Mouse (Mus musculus) mesoderm, embryonic 11.5 days (tissue): ENCODE measurements around the gene Ccm2.

Experiments
- DNase-seq: peaks from one replicate; pipeline ENCODE4 v3.0.0-alpha.2; 2012; ENCODE audit warnings: low read depth, low spot score

Gene Ccm2

GRCm38 (mm10) chr11:6580065-6580750 is 33.5 kb downstream of the Ccm2 start:
- no peak for DNase-seq

DNA sequence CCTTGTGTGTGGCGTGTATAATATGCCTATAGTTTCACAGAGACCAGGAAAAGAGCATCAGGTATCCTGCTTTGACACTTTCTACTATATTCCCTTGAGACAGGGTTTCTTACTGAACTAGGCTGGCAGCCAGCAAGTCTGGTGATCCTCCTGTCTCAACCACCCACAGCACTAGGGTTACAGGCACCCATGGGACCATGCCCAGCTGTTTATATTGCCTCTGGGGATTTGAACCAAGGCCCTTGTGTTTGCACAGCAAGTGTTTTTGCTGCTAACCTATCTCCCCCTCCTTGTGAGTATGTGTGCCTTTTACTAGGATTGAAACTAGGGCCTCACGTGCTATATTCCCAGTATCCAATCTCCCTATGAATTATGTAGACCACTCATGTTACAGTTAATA is 34.9 kb downstream of the Ccm2 start:
- no peak for DNase-seq

DNA sequence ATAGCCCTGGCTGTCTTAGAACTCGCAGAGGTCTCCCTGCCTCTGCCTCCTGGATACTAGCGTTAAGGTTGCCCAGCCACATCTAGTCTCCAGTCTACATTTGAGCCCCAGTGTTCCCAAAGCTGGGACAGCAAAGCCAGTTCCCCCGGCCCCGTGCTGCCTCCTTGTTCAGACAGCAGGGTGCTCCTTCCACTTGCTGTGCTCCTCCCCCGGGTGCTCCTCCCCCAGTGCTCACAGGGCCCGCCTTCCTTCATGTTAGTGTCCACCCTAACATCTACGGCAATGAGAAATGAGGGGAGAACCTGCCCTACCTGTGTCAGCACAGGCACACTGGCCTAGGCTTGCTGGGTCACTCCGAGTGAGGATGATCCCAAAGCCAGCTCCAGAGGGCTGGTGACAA is 39.1 kb downstream of the Ccm2 start:
- DNase-seq: no peak

- DNase-seq: no peak
Observed at GRCm38 (mm10) chr11:6586660-6587059, 40.0 kb downstream of the Ccm2 start.

DNA sequence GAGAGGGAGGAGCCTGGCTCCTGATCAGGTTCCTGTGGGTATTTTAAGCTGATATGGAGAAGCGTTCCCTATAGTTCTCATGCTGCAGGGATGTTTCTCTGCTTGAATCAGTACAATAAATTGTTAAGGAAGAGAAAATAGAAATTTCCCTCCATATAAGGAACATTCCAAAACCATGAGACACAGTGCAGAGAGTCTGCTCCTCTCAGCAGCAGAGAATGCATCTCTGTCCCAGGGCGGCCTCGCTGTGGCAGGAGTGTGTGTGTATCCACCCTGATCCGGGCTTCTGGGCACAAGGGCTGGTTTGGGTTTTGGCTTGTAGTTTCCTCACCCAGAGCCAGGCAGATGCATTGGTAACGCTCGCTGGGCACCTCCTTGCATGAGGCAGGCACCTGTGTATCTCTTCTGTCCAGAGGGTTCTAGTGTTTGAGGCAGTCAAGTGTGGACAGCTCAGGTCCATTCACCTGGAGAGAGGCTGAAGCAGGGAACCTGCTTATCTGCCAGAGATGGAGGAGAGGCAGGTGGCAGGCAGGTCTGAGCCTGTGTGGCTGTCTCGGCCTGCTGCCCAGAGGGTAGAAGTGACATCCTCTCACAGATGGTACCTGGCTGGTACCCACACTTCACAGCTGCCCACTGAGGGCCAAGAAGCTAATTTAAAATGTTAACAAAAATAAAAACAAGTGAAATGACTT is 40.7 kb downstream of the Ccm2 start:
- no peak for DNase-seq

DNA sequence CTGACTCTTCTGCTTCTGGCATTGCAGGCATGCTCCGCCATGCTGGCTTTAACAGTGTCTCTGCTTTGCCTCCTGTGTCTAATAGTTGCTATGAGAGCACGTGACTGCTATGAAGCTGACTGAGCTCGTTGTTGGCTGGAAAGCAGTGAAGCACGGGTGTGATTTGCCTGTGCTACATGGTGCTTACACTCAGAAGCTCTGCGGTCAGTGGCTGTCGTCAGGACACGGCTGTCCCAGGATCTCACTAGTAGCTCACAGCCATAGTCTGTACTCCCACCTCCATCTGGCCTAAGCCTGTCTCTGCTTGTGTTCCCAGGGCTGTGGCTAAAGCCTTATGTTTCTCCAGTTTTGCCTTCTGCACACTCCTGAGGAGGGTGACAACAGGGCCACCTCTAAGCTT is 41.6 kb downstream of the Ccm2 start:
- DNase-seq: no peak

GRCm38 (mm10) chr11:6589838-6590237 is 43.2 kb downstream of the Ccm2 start:
- no peak for DNase-seq

DNA sequence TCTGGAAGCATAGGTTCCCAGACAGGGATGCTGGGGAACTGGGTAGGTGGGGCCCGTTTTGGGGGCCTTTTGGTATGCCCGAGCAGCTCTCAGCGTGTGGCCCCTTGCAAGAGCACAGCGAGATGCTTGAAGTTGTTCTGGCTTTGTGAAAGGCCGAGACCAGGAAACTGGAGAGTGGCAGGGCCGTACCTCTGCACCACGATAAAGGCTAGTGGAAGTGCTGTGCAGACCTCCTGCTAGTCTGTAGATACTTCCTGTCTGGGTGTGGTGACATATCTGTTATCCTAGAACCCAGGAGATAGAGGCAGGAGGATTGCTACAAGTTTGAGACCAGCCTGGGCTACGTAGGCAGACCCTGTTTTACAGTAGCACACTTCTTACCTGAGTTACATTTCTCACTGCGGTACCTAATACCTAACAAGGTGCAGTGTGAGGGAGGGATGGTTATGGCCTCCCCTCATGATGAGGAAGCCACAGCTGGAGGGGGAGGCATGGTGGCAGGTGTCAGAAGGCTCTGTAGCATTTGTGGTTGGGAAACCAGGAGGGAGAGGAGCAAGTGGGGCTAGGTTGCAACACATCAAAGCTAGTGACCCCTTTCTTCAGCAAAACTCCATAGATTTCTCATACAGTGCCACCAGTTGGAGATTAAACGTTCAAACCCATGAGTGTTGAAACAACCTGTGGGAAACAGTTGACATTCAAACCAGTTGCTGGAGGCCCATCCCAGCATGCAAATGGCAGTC is 44.4 kb downstream of the Ccm2 start:
- DNase-seq: no peak

DNA sequence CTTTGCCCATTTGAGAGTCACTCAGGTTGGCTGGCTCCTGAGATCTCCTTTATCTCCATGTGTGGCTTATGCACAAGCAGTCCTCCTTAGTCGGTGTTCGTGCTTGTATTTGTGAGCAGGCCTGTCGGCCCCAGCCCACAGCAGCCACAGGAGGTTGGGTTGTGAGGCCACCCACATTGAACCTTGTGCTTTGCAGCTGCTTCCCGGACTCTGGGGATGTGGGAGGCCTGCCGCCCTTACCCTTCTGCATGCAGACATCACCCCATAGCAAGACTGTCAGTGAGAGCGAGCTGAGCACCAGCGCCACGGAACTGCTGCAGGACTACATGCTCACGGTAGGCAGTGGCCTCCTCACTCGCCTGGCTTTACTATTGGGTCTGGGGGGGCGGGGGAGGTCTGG is 46.7 kb downstream of the Ccm2 start:
- DNase-seq: no peak

GRCm38 (mm10) chr11:6594845-6595244 is 48.2 kb downstream of the Ccm2 start:
- no peak for DNase-seq

DNA sequence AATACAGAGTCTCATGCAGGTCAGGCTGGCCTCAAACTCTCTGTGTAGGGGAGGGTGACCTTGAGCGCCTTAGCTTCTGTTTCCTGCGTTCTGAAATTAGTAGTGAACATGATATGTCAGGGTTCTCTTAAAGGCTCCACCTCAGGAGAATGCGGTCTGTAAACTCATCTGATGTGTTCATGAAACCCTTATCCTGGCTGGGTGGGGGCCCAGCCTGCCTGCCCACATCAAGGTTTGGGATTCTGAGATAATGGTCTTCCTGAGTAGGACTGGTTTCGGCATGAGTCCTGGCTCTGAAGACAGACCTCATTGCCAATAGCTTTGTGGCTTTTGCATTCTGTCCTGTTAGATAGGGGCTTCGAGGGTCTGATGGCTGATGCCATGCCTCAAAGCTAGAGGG is 48.7 kb downstream of the Ccm2 start:
- no peak for DNase-seq

GRCm38 (mm10) chr11:6596205-6596604 is 49.5 kb downstream of the Ccm2 start:
- DNase-seq: no peak

- DNase-seq: no peak
Observed at GRCm38 (mm10) chr11:6596616-6597015, 49.9 kb downstream of the Ccm2 start.

GRCm38 (mm10) chr11:6597523-6597922 is 50.8 kb downstream of the Ccm2 start:
- DNase-seq: no peak

GRCm38 (mm10) chr11:6598191-6598889 is 51.7 kb downstream of the Ccm2 start:
- no peak for DNase-seq

DNA sequence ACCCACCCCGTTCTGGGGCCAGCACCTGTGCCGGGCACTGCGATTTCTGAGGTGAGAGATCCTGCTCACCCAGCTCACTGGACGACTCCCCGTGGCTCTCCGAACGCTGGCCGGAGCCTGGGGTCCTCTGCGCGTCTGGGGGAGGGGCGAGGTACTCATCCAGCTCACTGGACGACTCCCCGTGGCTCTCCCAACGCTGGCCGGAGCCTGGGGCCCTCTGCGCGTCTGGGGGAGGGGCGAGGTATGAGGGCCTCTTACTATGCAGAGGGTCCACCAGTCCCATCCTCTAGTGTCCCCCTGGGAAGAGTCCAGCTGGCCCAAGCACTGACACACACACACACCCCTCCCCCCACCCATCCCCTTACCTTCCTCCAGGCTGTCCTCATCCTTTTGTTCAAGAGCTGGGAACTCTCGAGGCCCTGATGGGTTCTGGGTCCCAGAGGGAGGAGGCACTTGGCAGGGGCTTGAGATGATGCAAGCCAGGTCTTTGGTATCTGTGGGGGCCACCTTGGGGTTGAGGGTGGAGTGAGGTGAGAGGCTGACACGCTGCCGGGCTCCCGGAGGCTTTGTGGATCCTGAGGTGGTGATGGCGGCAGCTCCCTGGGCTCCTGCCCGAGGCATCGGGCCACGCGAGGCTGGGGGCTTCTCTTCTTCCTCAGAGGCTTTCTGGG is 52.5 kb downstream of the Ccm2 start:
- peak; percentile 61 for DNase-seq

- no peak for DNase-seq
Observed at GRCm38 (mm10) chr11:6599831-6600230, 53.1 kb downstream of the Ccm2 start.

- no peak for DNase-seq
Observed at GRCm38 (mm10) chr11:6600284-6600944, 53.7 kb downstream of the Ccm2 start.

DNA sequence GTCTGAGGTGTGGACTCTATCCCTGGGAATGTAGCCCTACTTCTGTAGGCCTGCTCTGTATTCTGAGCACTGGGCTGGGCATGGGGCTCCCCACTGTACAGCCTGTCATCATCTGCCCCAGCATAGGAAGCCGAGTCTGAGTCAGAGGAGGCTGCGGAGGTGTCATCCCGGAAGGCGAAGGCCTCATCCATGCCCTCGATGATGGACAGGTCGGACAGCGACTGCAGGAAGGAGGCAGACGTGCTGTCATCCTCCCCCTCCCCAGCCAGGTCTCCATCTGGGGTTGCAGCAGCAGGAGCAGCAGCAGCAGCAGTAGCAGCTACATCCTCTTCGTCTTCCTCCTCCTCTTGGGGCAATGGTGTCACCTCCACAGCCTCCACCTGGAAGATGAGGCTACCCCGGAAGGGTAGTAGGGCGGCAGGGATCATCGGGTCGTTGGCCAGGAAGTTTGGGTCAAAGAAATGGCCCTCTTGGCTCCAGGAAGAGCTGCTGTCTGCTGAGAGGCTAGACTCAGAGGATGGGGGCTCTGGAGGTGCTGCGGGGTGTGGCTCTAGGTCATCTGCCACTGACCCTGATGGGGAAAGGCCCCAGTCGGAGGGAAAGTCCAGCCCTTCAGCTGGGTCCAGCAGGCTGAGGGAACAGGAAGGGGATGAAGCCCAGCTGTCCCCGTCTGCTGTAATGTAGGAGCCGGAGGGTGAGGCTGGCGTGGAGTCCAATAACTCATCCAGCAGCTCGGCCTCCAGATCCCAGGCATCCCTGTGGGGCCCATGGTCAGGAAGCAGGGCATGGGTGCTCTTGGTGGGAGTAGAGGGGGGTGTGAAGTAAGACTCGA is 55.2 kb downstream of the Ccm2 start:
- no peak for DNase-seq

DNA sequence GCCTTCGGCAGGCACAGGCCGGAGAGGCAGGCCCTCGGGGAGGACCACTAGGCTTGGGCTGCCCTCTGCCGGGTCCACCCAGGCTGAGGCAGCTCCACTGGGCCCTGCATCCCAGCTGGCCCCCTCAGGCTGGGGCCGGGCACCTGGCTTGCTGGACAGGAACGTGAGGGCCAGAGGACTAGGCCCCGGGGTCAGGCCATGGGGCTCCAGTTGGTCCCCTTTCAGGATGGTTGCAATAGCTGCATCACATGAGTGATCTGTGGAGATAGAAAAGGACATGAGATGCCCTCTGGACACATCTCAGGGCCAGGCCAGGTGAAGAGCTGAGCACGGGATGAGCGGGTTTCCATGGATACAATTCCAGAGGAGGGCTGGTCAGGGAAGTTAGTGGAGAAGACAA is 56.0 kb downstream of the Ccm2 start:
- no peak for DNase-seq
